Mouse (Mus musculus) embryonic stem cell, embryonic (primary cell): ENCODE results near the gene Usp5.

Experiments
- CTCF ChIA-PET, 4 experiments: fragments of 300-600 bp in 2 of 4; fragments of 350-600 bp in 2 of 4; sonication (Branson Sonifier 250); formaldehyde crosslinking; loops; one replicate each; lab custom pipeline; 2022; ENCODE audit warnings: inconsistent platforms in 2 of 4; lab: Charles Lee
- POLR2A ChIA-PET, 4 experiments: fragments of 300-600 bp in 2 of 4; fragments of 350-600 bp in 2 of 4; sonication (Branson Sonifier 250); formaldehyde crosslinking; loops; one replicate each; lab custom pipeline; 2022; ENCODE audit warnings: antibody characterized with exemption in 4 of 4, inconsistent platforms in 1 of 4; lab: Charles Lee

Gene Usp5

GRCm38 (mm10) chr6:124796200-124796599 lies 33.1 kb downstream of the Usp5 start:
- POLR2A ChIA-PET, result interaction anchor here in 3 of 4 experiments (0.9 to 1.6 kb wide), 9 partner anchors 8 to 55 kb away, joined by 3 to 5 read pairs (median 3); partner anchors contain the start of genes Grcc10 (in 2 of the 3), Cdca3 (in 1 of the 3) and Usp5 (in 1 of the 3)
- CTCF ChIA-PET, result interaction anchor here in 1 of 4 experiments (0.9 kb wide), 1 partner anchor 10 kb away, joined by 3 read pairs; no protein-coding TSS in a partner anchor

- ChIA-PET POLR2A (interaction anchor here in 3 of 4 experiments (0.9 to 6.7 kb wide), 5 partner anchors 10 to 54 kb away, joined by 3 to 44 read pairs (median 4); partner anchors contain the start of genes Cdca3 (in 1 of the 3), Grcc10 (in 1 of the 3) and Usp5 (in 1 of the 3)), CTCF (interaction anchor here in 1 of 4 experiments (0.9 kb wide), 1 partner anchor 10 kb away, joined by 3 read pairs; no protein-coding TSS in a partner anchor)
These were observed 33.5 kb downstream of the Usp5 start for GRCm38 (mm10) chr6:124795781-124796180.

GRCm38 (mm10) chr6:124791911-124792310 lies 37.4 kb downstream of the Usp5 start:
- POLR2A ChIA-PET, result interaction anchor here in 2 of 4 experiments (0.6 to 6.7 kb wide), 5 partner anchors 14 to 52 kb away, joined by 3 to 44 read pairs (median 5); partner anchors contain the start of gene Grcc10 (in 1 of the 2)
- CTCF ChIA-PET, result no interaction called here

- POLR2A ChIA-PET, result interaction anchor here in 3 of 4 experiments (0.5 to 6.7 kb wide), 18 partner anchors 10 to 407 kb away, joined by 3 to 44 read pairs (median 4); partner anchors contain the start of genes Grcc10 (in 3 of the 3), Eno2 (in 1 of the 3), Gm45234 (in 1 of the 3) and Lrrc23 (in 1 of the 3)
- CTCF ChIA-PET, result interaction anchor here (0.6 to 1.2 kb wide), 5 partner anchors 13 to 57 kb away, joined by 3 to 7 read pairs (median 4); no protein-coding TSS in a partner anchor
These were observed 39.2 kb downstream of the Usp5 start for GRCm38 (mm10) chr6:124790121-124790520.

GRCm38 (mm10) chr6:124789519-124789918 lies 39.8 kb downstream of the Usp5 start:
- CTCF ChIA-PET, result interaction anchor here (0.6 to 1.2 kb wide), 5 partner anchors 14 to 23 kb away, joined by 3 to 7 read pairs (median 3); no protein-coding TSS in a partner anchor
- POLR2A ChIA-PET, result interaction anchor here in 3 of 4 experiments (0.9 to 6.7 kb wide), 12 partner anchors 10 to 407 kb away, joined by 3 to 44 read pairs (median 4); partner anchors contain the start of genes Grcc10 (in 3 of the 3), Eno2 (in 1 of the 3), Gm45234 (in 1 of the 3) and Lrrc23 (in 1 of the 3)

GRCm38 (mm10) chr6:124787722-124788121 lies 41.6 kb downstream of the Usp5 start:
- POLR2A ChIA-PET, result interaction anchor here in 2 of 4 experiments (0.6 to 4.6 kb wide), 10 partner anchors 9 to 305 kb away, joined by 3 to 18 read pairs (median 4); partner anchors contain the start of genes Grcc10 (in 2 of the 2), Emg1 (in 1 of the 2), Phb2 (in 1 of the 2) and Spsb2 (in 1 of the 2)
- CTCF ChIA-PET, result no interaction called here

GRCm38 (mm10) chr6:124786756-124787420 lies 42.4 kb downstream of the Usp5 start:
- CTCF ChIA-PET, result interaction anchor here in 1 of 4 experiments (0.7 to 1.1 kb wide), 3 partner anchors 19 to 63 kb away, joined by 3 to 8 read pairs (median 3); no protein-coding TSS in a partner anchor
- POLR2A ChIA-PET, result interaction anchor here in 2 of 4 experiments (0.6 to 9.9 kb wide), 7 partner anchors 16 to 46 kb away, joined by 3 to 59 read pairs (median 7); partner anchors contain the start of genes Grcc10 (in 1 of the 2) and Spsb2 (in 1 of the 2)

GRCm38 (mm10) chr6:124782436-124782835 lies 46.8 kb downstream of the Usp5 start:
- ChIA-PET CTCF (interaction anchor here (0.6 to 2.6 kb wide), 31 partner anchors 8 to 540 kb away, joined by 3 to 15 read pairs (median 4); partner anchors contain the start of genes Atn1 (in 1 of the 4), C1rl (in 1 of the 4), Cdca3 (in 1 of the 4) and Eno2 (in 1 of the 4)), POLR2A (interaction anchor here (0.7 to 9.9 kb wide), 68 partner anchors 9 to 433 kb away, joined by 3 to 59 read pairs (median 5); partner anchors contain the start of genes Grcc10 (in 4 of the 4), Cdca3 (in 2 of the 4), Eno2 (in 2 of the 4) and Gm45234 (in 2 of the 4))

- ChIA-PET CTCF (interaction anchor here in 1 of 4 experiments (1.1 to 2.6 kb wide), 3 partner anchors 25 to 491 kb away, joined by 3 to 15 read pairs (median 3); partner anchors contain the start of gene P3h3), POLR2A (interaction anchor here (0.6 to 9.9 kb wide), 10 partner anchors 9 to 150 kb away, joined by 3 to 59 read pairs (median 6); partner anchors contain the start of genes Grcc10 (in 2 of the 4), Atn1 (in 1 of the 4), Gm45234 (in 1 of the 4) and Mlf2 (in 1 of the 4))
These were observed 48.4 kb downstream of the Usp5 start for GRCm38 (mm10) chr6:124780917-124781316.

GRCm38 (mm10) chr6:124779984-124780416 lies 49.3 kb downstream of the Usp5 start:
- ChIA-PET POLR2A (interaction anchor here in 2 of 4 experiments (0.6 to 9.9 kb wide), 15 partner anchors 10 to 309 kb away, joined by 3 to 59 read pairs (median 4); partner anchors contain the start of genes Grcc10 (in 2 of the 2), Atn1 (in 1 of the 2), Cdca3 (in 1 of the 2) and Eno2 (in 1 of the 2)), CTCF (interaction anchor here in 1 of 4 experiments (1.1 kb wide), 1 partner anchor 17 kb away, joined by 3 read pairs; no protein-coding TSS in a partner anchor)

- ChIA-PET POLR2A (interaction anchor here (0.6 to 9.9 kb wide), 22 partner anchors 10 to 151 kb away, joined by 3 to 59 read pairs (median 4); partner anchors contain the start of genes Grcc10 (in 3 of the 4), Eno2 (in 2 of the 4), Atn1 (in 1 of the 4) and Cdca3 (in 1 of the 4)), CTCF (interaction anchor here in 2 of 4 experiments (0.9 to 1.1 kb wide), 2 partner anchors 16 to 66 kb away, joined by 3 read pairs; no protein-coding TSS in a partner anchor)
These were observed 49.9 kb downstream of the Usp5 start, which contains the start of gene Lrrc23 for GRCm38 (mm10) chr6:124779222-124779983. Lrrc23 (minus strand) TSS chr6:124779727.

GRCm38 (mm10) chr6:124770511-124770910 lies 58.8 kb downstream of the Usp5 start:
- CTCF ChIA-PET, result interaction anchor here (0.6 to 2.1 kb wide), 6 partner anchors 11 to 171 kb away, joined by 3 to 14 read pairs (median 4); no protein-coding TSS in a partner anchor
- POLR2A ChIA-PET, result interaction anchor here in 3 of 4 experiments (0.9 to 22.3 kb wide), 20 partner anchors 12 to 160 kb away, joined by 3 to 449 read pairs (median 6); partner anchors contain the start of genes Atn1 (in 2 of the 3), Cdca3 (in 2 of the 3), Gm45234 (in 2 of the 3) and Grcc10 (in 2 of the 3)

- ChIA-PET CTCF (interaction anchor here in 3 of 4 experiments (0.6 to 2.1 kb wide), 5 partner anchors 11 to 25 kb away, joined by 3 to 14 read pairs (median 4); no protein-coding TSS in a partner anchor), POLR2A (interaction anchor here in 3 of 4 experiments (0.7 to 22.3 kb wide), 30 partner anchors 8 to 344 kb away, joined by 3 to 449 read pairs (median 5); partner anchors contain the start of genes Grcc10 (in 3 of the 3), Atn1 (in 2 of the 3), Cdca3 (in 2 of the 3) and Gm45234 (in 2 of the 3))
These were observed 59.3 kb downstream of the Usp5 start for GRCm38 (mm10) chr6:124770013-124770412.

- ChIA-PET POLR2A (interaction anchor here (0.6 to 22.3 kb wide), 30 partner anchors 8 to 396 kb away, joined by 3 to 449 read pairs (median 5); partner anchors contain the start of genes Grcc10 (in 4 of the 4), Atn1 (in 2 of the 4), Cdca3 (in 2 of the 4) and Gm45234 (in 2 of the 4)), CTCF (interaction anchor here in 3 of 4 experiments (0.5 to 2.1 kb wide), 8 partner anchors 10 to 162 kb away, joined by 3 to 14 read pairs (median 4); partner anchors contain the start of genes Atn1 (in 1 of the 3) and Mlf2 (in 1 of the 3))
These were observed 60.1 kb downstream of the Usp5 start, which contains the start of gene Eno2 for GRCm38 (mm10) chr6:124769101-124769765. Eno2 (minus strand) TSS chr6:124769673.

- CTCF ChIA-PET, result interaction anchor here in 2 of 4 experiments (1.2 to 2.1 kb wide), 4 partner anchors 10 to 91 kb away, joined by 3 to 14 read pairs (median 7); no protein-coding TSS in a partner anchor
These were observed 60.6 kb downstream of the Usp5 start for GRCm38 (mm10) chr6:124768704-124769044.

More at GRCm38 (mm10) chr6:124768704-124769044, 60.6 kb downstream of the Usp5 start:
- POLR2A ChIA-PET, result interaction anchor here (0.8 to 22.3 kb wide), 21 partner anchors 10 to 397 kb away, joined by 3 to 449 read pairs (median 7); partner anchors contain the start of genes Grcc10 (in 4 of the 4), Atn1 (in 2 of the 4), Gm45234 (in 2 of the 4) and Cdca3 (in 1 of the 4)
